Mouse (Mus musculus) midbrain, postnatal 0 days (tissue): ENCODE measurements around the gene Lrch3. TPM values are rescaled to one million over a fixed set of nuclear protein-coding genes. Genes with fewer than 3 reads are reported as not detected.

ENCODE experiments used
- ATAC-seq: fragments of 200-750 bp; cut with Nextera tagmentation; 2 replicates; pipeline ENCODE4 v1.8.0; 2017; ENCODE audit warnings: moderate number of reproducible peaks, mild to moderate bottlenecking, moderate TSS enrichment, moderate library complexity; ENCODE audit not compliant: low FRiP score
- DNase-seq: peaks from one replicate; pipeline ENCODE4 v3.0.0-alpha.2; 2015; ENCODE audit warnings: low spot score
- H3K27ac ChIP-seq: fragments of 300-500 bp; sonication (generic); 2 replicates; pipeline ENCODE4 v1.5.1; 2014; ENCODE audit warnings: low read depth, mild to moderate bottlenecking, low read length, mixed read lengths
- H3K27me3 ChIP-seq: fragments of 300-500 bp; sonication (generic); 2 replicates; pipeline ENCODE4 v1.6.1; 2014; ENCODE audit warnings: low read length, control low read depth, mixed read lengths; ENCODE audit not compliant: insufficient read depth
- H3K36me3 ChIP-seq: fragments of 300-500 bp; sonication (generic); 2 replicates; pipeline ENCODE4 v1.6.1; 2014; ENCODE audit warnings: low read length, control low read depth, mixed read lengths; ENCODE audit not compliant: insufficient read depth
- H3K4me1 ChIP-seq: fragments of 300-500 bp; sonication (generic); 2 replicates; pipeline ENCODE4 v1.6.1; 2014; ENCODE audit warnings: mild to moderate bottlenecking, control low read depth, antibody characterized with exemption, low read length, mixed read lengths; ENCODE audit not compliant: insufficient read depth
- H3K4me2 ChIP-seq: fragments of 300-500 bp; sonication (generic); 2 replicates; pipeline ENCODE4 v1.6.1; 2014; ENCODE audit warnings: low read depth, mild to moderate bottlenecking, low read length, mixed read lengths; ENCODE audit not compliant: poor library complexity, severe bottlenecking
- H3K4me3 ChIP-seq: fragments of 300-500 bp; sonication (generic); 2 replicates; pipeline ENCODE4 v1.5.1; 2014; ENCODE audit warnings: low read depth, mild to moderate bottlenecking, low read length, moderate library complexity
- H3K9ac ChIP-seq: fragments of 300-500 bp; sonication (generic); replicated peaks from 2 replicates; pipeline ENCODE4 v1.6.1; 2014; ENCODE audit warnings: mild to moderate bottlenecking, low read length, moderate library complexity, mixed read lengths; ENCODE audit not compliant: poor library complexity, severe bottlenecking
- H3K9me3 ChIP-seq: fragments of 300-500 bp; sonication (generic); 2 replicates; pipeline ENCODE4 v1.6.1; 2016; ENCODE audit warnings: low read length, control low read depth
- CTCF ChIP-seq: IDR thresholded peaks from 2 replicates; pipeline ENCODE4 v1.5.1; 2016; ENCODE audit warnings: antibody characterized with exemption, mild to moderate bottlenecking
- WGBS: fragments of 180-500 bp; shearing (Covaris S2); extraction: QIAGEN DNeasy Blood & Tissue Kit; methylation state at CpG from one replicate; pipeline ENCODE4 v1.1.7; 2014; 5-methylcytosine and 5-hydroxymethylcytosine counted together
- polyA plus RNA-seq: library from polyadenylated mRNA; unstranded; fragments of >200 nt; fragmentation: Nextera tagmentation; extraction: Ambion mirVana; gene quantifications from 2 replicates; pipeline ENCODE4 v1.2.1, GENCODE M21; 2015
- total RNA-seq: library from RNA; depleted of rRNA; stranded (reverse); fragments of >200 nt; gene quantifications from 2 replicates; pipeline ENCODE4 v1.2.3, GENCODE M21; 2014

Gene Lrch3
- total and polyA plus RNA-seq, 2 experiments from 2014 or later: 25.3 to 38.9 TPM

- Histone ChIP-seq H3K9me3 (no peaks in the 10 kb centered on the region), H3K4me1 (no peaks in the 10 kb centered on the region), H3K9ac (no peak overlapping the region), H3K27me3 (no peaks in the 10 kb centered on the region), H3K36me3 (peaks cover 40% of the 10 kb centered on the region), H3K4me3 (no peak overlapping the region), H3K4me2 (no peak overlapping the region), H3K27ac (no peak overlapping the region)
- ATAC-seq: no peak
- DNase-seq: no peak
- 94% methylated on average over 5 of the region's 5 CpGs for WGBS
- TF ChIP-seq CTCF: no peak
Measured at GRCm38 (mm10) chr16:33013801-33014200, 99.9 kb downstream of the Lrch3 start.

- H3K4me1 ChIP-seq: no peaks in the 10 kb centered on the region
- no peak for TF ChIP-seq CTCF
- peaks cover 29% of the 10 kb centered on the region for H3K36me3 ChIP-seq
- no peaks in the 10 kb centered on the region for H3K9me3 ChIP-seq
- WGBS: 96% methylated on average over 1 of the region's 1 CpGs
- H3K27me3 ChIP-seq: no peaks in the 10 kb centered on the region
- H3K4me3 ChIP-seq: no peak overlapping the region
- no peak for DNase-seq
- no peak overlapping the region for H3K4me2 ChIP-seq
- H3K9ac ChIP-seq: no peak overlapping the region
- H3K27ac ChIP-seq: no peak overlapping the region
- no peak for ATAC-seq
Measured at GRCm38 (mm10) chr16:33014921-33015320, 101.0 kb downstream of the Lrch3 start.

DNA sequence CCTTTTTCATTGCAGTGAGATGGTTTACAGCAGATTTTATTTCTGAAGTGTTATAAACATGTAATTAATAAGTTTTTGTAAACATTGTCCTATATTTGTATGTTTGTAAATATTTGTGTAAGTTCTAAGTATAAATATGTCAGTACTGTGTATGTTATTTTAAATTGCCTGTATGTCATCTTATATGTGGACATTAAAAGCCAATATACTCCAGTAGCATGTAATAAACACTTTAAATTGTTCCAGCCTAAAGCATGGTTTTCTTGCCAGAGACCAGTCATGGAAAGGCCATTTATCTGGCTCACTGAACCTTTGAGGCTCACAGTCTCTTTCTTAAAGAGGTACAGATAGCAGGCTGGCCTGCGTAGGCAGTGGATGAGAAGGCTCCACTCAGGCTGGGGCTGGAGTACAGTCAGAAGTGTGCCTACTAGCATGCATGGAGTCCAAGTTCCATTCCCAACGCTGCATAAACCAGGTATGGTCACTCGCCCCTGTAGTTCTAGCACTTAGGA, 101.6 kb downstream of the Lrch3 start:
- Histone ChIP-seq H3K27ac (no peak overlapping the region), H3K4me2 (no peak overlapping the region), H3K4me1 (no peaks in the 10 kb centered on the region), H3K9ac (no peak overlapping the region), H3K27me3 (no peaks in the 10 kb centered on the region), H3K36me3 (peaks cover 24% of the 10 kb centered on the region), H3K9me3 (no peaks in the 10 kb centered on the region), H3K4me3 (no peak overlapping the region)
- no peak for DNase-seq
- no peak for TF ChIP-seq CTCF
- no peak for ATAC-seq
- WGBS: 93% methylated on average over 3 of the region's 3 CpGs

- Histone ChIP-seq H3K4me2 (no peak overlapping the region), H3K9ac (no peak overlapping the region), H3K27ac (no peak overlapping the region), H3K4me1 (no peaks in the 10 kb centered on the region), H3K4me3 (no peak overlapping the region), H3K36me3 (peaks cover 21% of the 10 kb centered on the region), H3K9me3 (no peaks in the 10 kb centered on the region), H3K27me3 (no peaks in the 10 kb centered on the region)
- WGBS: 91% methylated on average over 2 of the region's 2 CpGs
- TF ChIP-seq CTCF: no peak
- no peak for ATAC-seq
- no peak for DNase-seq
Measured at GRCm38 (mm10) chr16:33015986-33016385, 102.1 kb downstream of the Lrch3 start.

DNA sequence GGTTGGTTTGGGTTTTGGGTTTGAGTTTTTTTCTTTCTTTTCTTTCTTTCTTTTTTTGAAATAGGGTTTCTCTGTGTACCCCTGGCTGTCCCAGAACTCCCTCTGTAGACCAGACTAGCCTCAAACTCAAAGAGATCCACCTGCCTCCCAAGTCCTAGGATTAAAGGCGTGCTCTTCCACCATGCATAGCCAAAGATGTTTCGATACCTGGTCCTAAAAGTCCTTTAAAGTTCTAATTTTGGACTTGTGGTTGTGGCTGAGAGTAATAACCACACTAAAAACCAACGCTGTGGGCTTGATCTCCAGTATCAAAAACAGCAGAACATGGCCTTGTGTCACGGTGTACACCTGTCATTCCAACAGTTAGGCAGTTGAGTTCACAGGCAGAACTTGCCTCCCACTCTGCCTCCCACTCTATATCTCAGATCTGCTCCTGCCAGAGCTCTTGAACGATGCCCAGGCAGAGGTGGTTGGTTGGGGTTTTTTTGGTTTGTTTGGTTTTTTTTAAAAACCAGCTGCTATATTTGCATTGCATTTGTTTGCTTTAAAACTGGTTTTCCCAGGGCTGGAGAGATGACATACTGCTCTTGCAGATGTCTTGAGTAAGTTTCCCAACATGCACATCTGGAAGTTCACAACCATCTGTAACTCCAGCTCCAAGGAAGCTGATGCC, 103.9 kb downstream of the Lrch3 start:
- no peak for ATAC-seq
- 95% methylated on average over 5 of the region's 5 CpGs for WGBS
- no peak overlapping the region for H3K27ac ChIP-seq

GRCm38 (mm10) chr16:33019117-33019770, 105.3 kb downstream of the Lrch3 start:
- H3K4me2 ChIP-seq: no peak overlapping the region
- peaks cover 3% of the 10 kb centered on the region; the same call in 1 of the 2 replicates for H3K36me3 ChIP-seq
- H3K4me3 ChIP-seq: no peak overlapping the region
- H3K4me1 ChIP-seq: no peaks in the 10 kb centered on the region
- 73% methylated on average over 21 of the region's 21 CpGs for WGBS
- H3K27ac ChIP-seq: no peak overlapping the region
- ATAC-seq (no peak), DNase-seq (no peak)
- TF ChIP-seq CTCF: no peak
- H3K27me3 ChIP-seq: no peaks in the 10 kb centered on the region
- H3K9ac ChIP-seq: no peak overlapping the region
- H3K9me3 ChIP-seq: no peaks in the 10 kb centered on the region

More for the DNA sequence above, 103.9 kb downstream of the Lrch3 start:
- Histone ChIP-seq H3K9ac (no peak overlapping the region), H3K9me3 (no peaks in the 10 kb centered on the region), H3K4me1 (no peaks in the 10 kb centered on the region), H3K4me2 (no peak overlapping the region), H3K36me3 (peaks cover 14% of the 10 kb centered on the region), H3K4me3 (no peak overlapping the region), H3K27me3 (no peaks in the 10 kb centered on the region)
- DNase-seq: no peak
- TF ChIP-seq CTCF: no peak
